Mouse (Mus musculus): Measurements from ENCODE around the gene Nrip3.

DNA sequence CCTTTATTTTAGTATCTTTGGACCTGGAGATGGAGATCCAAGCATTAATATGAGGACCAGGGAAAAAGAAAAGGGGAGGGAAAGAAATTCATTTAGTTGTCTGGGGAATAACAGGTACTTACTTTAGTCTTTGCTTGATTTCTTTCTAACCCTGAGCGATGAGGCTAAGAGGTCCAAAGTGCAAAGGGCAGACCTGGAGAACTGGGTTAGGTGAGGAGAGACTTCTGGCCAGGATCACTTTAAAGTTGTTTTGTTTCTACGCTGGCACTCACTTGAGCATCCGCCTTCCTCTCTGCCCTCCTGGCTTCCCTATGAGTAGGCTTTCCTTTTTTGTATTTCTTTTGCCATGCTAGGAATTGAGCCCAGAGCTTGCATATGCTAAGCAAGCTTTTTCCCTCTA is 25.5 kb downstream of the Nrip3 start:
- TF ChIP-seq CTCF (IDR thresholded peaks at IDR 0.05; ENCODE audit: low read depth, low read length): no peak
- no peak for TF ChIP-seq POLR2A (IDR thresholded peaks at IDR 0.05; ENCODE audit: borderline replicate concordance, low read depth, low read length)

Data from bone marrow macrophage, adult 2 months (primary cell).